Mouse (Mus musculus) bone marrow macrophage, adult 2 months (primary cell): ENCODE data around the gene Cers3. TPM values are rescaled to one million over a fixed set of nuclear protein-coding genes. Genes with fewer than 3 reads are reported as not detected.

Experiments
- H3K27ac ChIP-seq: 2 replicates; pipeline ENCODE4 v1.5.1; 2012; ENCODE audit warnings: low read depth, low read length; ENCODE audit not compliant: insufficient read depth
- H3K4me1 ChIP-seq: 2 replicates; pipeline ENCODE4 v1.6.1; 2012; ENCODE audit warnings: low read length; ENCODE audit not compliant: control insufficient read depth, insufficient read depth
- H3K4me3 ChIP-seq: 2 replicates; pipeline ENCODE4 v1.5.1; 2012; ENCODE audit warnings: mild to moderate bottlenecking, low read length, moderate library complexity; ENCODE audit not compliant: insufficient read depth
- CTCF ChIP-seq: IDR thresholded peaks from 2 replicates; pipeline ENCODE4 v1.5.1; 2012; ENCODE audit warnings: low read depth, mild to moderate bottlenecking, low read length, moderate library complexity
- POLR2A ChIP-seq: IDR thresholded peaks from 2 replicates; pipeline ENCODE4 v1.6.1; 2012; ENCODE audit warnings: mild to moderate bottlenecking, low read depth, low read length, borderline replicate concordance
- polyA plus RNA-seq: library from polyadenylated mRNA; stranded (reverse); fragments of >200 nt; gene quantifications from 2 replicates; pipeline ENCODE4 v1.2.4, GENCODE M21; 2012; ENCODE audit not compliant: missing spikeins, insufficient read depth, insufficient read length

The Cers3 gene
- polyA plus RNA-seq, 1 experiment = not detected

DNA sequence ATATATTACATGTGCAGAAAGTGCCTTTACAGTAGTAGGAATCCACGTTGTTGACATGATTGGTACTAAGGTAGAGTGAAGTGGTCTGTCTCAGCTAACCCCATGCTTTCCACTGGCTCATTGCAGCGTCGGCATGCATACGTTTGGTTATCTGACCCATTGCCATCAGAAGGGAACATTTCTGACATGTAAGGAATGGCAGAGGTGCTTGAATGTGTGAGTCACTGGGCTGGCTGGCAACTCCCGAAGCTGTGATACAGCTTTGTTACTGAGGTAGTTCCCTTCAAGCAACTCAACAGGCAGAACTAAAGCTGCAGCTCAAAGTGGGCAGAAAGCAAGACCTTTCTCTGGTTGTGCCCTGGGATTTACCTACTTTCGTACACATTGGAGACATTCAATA is 8.3 kb upstream of the Cers3 start:
- no peak overlapping the region for H3K4me3 ChIP-seq
- TF ChIP-seq POLR2A = no peak
- no peak for TF ChIP-seq CTCF
- H3K4me1 ChIP-seq = no peaks in the 10 kb centered on the region
- no peak overlapping the region for H3K27ac ChIP-seq

DNA sequence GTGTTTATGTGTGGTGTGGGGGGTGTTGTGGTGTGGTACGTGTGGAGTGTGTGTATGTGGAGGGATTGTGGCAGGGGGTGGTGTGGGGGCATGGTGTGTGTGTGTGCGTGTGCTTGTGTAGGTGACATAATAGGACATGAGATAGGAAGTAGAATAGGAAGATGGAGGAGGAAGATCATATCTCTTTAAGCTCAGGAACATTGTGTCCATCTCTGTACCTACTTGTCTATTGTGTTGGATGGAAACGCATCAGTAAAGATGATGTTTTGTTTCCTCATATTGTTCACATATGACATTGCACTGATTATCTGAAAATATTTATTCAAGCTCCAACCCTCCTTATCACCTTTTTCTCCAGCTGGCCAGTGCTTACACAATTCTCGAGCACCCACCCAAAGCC is 5.9 kb upstream of the Cers3 start:
- Histone ChIP-seq H3K4me3 (no peak overlapping the region), H3K27ac (no peak overlapping the region), H3K4me1 (0 out of 2 replicates have a peak, but pooled peaks cover 4% of the 10 kb centered on the region)
- TF ChIP-seq POLR2A = no peak
- no peak for TF ChIP-seq CTCF

DNA sequence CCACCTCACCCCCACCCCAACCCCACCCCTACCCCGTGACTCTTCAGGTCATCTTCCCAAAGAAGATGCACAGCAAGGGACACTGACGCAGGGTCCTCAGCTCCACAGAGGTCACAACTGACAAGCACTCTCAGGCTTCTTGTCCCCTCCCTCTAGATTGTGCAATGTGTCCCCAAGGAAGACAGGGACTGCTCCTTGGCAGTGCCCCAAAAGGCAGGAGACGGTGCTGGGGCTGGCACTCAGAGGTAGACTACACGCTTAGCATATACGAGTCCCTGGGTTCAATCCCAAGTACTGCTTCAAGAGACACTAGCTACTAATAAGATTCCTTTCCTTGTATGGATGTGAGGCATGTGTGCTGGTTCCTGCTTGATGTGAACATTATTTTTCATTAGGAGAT is 2.3 kb upstream of the Cers3 start:
- TF ChIP-seq CTCF = no peak
- no peak for TF ChIP-seq POLR2A
- H3K4me3 ChIP-seq = no peak overlapping the region
- no peak overlapping the region for H3K27ac ChIP-seq
- H3K4me1 ChIP-seq = peaks cover 9% of the 10 kb centered on the region

DNA sequence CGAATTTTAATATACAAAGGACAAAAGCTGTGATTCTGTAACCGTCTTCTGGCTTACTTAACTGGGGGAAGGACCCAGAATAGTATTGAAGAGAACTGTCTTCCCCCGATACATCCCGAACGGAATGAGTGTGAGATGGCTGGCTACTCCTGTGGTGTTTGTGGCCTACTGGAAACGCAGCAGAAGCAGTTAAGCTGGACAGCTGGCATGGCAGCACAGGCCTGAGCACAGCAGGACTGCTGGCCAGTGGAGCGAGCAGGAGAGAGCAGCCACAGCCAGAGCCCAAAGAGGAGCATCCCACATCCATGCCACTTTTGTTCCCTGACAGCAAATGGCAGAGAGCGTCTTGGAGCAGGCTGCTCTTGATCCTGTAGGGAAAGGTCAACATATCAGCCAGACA is 1.9 kb upstream of the Cers3 start:
- Histone ChIP-seq H3K4me3 (no peak overlapping the region), H3K27ac (no peak overlapping the region), H3K4me1 (peaks cover 12% of the 10 kb centered on the region)
- TF ChIP-seq POLR2A = no peak
- TF ChIP-seq CTCF = no peak

DNA sequence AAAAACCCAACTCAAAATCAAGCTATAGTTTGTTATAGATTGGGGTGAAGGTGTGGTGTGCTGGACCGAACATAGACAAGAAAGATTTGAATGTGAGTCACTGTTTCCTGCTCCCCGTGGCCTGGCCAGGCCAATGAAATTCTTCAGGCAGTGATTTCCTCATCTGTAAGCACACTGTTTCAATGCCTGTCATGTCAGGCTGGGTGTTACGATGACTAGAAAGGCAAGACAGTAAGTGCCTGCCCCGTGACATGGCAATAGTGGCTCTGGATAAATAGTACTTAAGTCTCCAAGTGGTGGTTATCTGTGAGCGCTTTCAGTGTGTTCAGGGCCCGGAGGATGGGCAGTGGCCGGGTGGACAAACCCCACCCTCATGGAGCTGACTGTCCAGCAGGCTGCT is 3.7 kb downstream of the Cers3 start:
- Histone ChIP-seq H3K4me3 (no peak overlapping the region), H3K4me1 (peaks cover 15% of the 10 kb centered on the region), H3K27ac (no peak overlapping the region)
- no peak for TF ChIP-seq CTCF
- TF ChIP-seq POLR2A = no peak

DNA sequence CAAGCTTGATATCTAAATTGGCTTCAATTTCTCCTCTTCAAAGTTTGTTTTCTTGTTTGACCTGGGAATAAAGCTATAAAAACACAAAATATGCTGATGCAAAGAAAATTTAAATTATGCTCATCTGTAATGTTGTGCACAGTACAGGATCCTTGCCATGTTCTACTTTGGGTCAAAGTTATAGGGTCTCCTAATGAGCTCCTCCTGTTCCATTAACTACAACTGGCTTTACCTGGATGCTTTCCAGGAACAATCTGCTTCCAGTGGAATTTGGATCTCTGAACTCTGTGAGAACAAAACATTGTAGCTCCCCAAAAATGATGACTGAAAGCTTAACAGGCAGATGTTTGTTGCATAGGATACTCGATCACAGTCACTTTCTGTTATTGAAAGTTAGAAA is 6.7 kb downstream of the Cers3 start:
- H3K27ac ChIP-seq = no peak overlapping the region
- no peak for TF ChIP-seq POLR2A
- TF ChIP-seq CTCF = no peak
- H3K4me1 ChIP-seq = peaks cover 10% of the 10 kb centered on the region; the same call in 1 of the 2 replicates
- H3K4me3 ChIP-seq = no peak overlapping the region

DNA sequence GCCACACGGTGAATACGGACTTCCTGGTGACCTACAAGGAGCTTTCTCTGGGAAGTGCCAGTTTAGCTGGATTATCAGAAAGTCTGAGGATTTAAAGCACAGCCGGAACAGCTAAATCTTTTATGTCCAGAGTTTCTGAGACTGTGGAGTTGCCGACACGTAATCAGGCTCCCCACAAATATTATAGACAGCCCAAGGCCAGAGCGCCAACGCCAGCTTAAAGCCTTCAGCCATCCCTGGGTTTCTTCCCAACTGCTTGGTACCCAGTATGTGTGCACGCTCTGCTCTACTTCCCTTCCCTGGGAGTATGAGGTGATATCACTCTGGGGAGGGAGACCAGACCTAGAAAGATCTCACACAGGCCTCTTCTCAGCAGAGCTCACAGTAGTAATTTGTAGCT is 10.5 kb downstream of the Cers3 start:
- TF ChIP-seq POLR2A (no peak), CTCF (no peak)
- Histone ChIP-seq H3K27ac (no peak overlapping the region), H3K4me1 (peaks cover 10% of the 10 kb centered on the region; the same call in 1 of the 2 replicates), H3K4me3 (no peak overlapping the region)

DNA sequence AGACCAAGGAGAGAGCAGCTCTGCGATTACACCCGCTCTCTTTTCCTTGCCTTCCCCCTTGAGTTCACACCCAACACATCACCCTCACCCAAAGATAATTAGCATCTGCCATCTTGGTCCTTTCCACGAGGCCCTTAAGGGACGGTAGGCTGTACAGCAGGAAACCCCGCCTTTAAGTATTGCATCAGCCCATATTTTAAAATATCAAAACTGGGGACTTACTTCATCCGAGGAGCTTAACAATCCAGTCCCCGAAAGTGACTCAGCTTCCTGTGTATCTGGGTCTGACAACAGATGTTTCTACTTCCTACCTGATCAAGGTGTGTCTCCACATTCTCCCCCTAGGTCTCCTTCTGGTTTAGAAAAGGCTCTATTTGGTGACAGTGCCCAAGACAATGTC is 12.3 kb downstream of the Cers3 start:
- Histone ChIP-seq H3K4me1 (peaks cover 9% of the 10 kb centered on the region; the same call in 1 of the 2 replicates), H3K27ac (no peak overlapping the region), H3K4me3 (no peak overlapping the region)
- no peak for TF ChIP-seq POLR2A

DNA sequence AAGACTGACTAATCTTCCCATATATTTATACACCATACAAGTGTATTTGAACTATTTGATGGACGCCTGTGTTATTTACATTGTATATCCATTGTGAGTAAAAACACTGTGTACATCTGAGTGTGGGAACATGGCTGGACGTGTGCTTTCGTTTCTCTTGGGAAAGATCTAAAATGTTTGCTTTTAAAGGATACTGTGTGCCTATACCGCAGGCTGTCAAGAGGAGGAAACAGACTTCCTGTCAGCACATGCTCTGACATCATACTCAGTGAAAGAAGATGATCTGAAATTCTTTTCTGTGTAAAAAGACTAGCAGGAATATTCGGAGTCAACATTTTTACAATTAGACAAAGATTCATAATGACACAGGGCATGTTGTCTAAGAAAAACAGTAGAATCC is 26.6 kb downstream of the Cers3 start:
- Histone ChIP-seq H3K4me3 (no peak overlapping the region), H3K27ac (no peak overlapping the region), H3K4me1 (peaks cover 3% of the 10 kb centered on the region)
- TF ChIP-seq POLR2A (no peak), CTCF (no peak)

DNA sequence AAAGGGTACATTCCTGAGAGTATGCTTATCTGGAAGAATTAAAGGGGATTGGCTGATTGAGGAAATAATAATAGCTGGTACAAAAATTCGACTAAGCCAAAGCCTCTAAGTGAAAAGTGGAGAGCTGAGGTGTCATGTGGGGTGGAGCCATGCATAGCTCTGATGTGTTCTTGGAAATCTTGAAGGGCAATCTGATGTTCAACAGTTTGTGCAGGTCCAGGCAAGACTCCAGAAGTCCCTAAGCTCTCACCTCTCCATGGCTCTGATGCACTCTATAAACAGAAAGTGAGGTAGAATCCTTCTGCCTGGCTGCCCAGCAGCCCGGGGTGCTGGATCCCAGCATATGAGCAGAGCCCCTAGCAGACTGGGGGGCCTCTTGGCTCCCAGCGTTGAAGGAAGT is 27.4 kb downstream of the Cers3 start:
- TF ChIP-seq CTCF = no peak
- TF ChIP-seq POLR2A = no peak
- peaks cover 3% of the 10 kb centered on the region for H3K4me1 ChIP-seq
- H3K27ac ChIP-seq = no peak overlapping the region
- no peak overlapping the region for H3K4me3 ChIP-seq

DNA sequence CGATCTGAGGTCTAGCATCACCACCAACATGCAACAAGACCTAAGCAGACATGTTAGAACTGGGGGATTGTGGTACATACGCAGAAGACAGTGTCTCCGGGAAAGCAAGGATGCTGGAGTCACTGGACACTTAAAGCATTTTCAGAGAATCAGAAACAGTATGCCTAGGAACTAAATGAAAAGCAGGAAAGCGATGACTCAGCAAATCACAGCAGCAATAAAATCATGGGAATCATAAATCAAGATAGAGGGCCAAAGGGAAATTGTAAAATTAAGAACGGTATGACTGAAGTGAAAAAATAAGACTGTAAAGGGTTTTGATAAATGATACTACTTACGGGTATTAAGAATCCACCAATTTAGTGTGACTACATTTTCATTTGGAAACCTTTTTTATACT is 27.9 kb downstream of the Cers3 start:
- TF ChIP-seq POLR2A (no peak), CTCF (no peak)
- Histone ChIP-seq H3K4me3 (no peak overlapping the region), H3K27ac (no peak overlapping the region), H3K4me1 (peaks cover 3% of the 10 kb centered on the region)
